Mouse (Mus musculus): ENCODE results near the gene Prokr2. TPM values are rescaled to one million over a fixed set of nuclear protein-coding genes. Genes with fewer than 3 reads are reported as not detected.

Prokr2 gene
- polyA plus RNA-seq, 1 experiment from 2014 or later = 3.0 TPM

DNA sequence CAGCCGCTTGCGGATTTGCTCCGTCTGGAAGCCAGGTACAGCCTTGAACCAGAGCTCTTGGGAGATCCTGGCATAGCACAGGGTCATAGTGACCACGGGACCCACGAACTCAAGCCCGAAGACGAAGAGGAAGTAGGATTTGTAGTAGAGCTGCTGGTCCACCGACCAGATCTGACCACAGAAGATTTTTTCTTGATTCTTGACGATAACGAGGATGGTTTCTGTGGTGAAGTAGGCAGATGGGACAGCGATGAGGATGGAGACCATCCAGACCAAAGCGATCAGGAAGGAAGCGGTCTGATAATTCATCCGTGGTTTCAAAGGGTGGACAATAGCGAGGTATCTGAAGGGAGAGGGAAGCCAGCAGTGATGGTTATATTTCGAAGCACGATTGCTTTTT is 11.5 kb downstream of the Prokr2 start:
- Histone ChIP-seq H3K4me1 (ENCODE audit: control insufficient read depth, insufficient read depth, low read length) (no peaks in the 10 kb centered on the region), H3K36me3 (ENCODE audit: control insufficient read depth, insufficient read depth, low read length) (no peaks in the 10 kb centered on the region), H3K27ac (ENCODE audit: low read depth, low read length) (no peak overlapping the region), H3K27me3 (ENCODE audit: control insufficient read depth, insufficient read depth, low read length) (no peaks in the 10 kb centered on the region), H3K9me3 (ENCODE audit: control insufficient read depth, low read length) (no peaks in the 10 kb centered on the region), H3K9ac (replicated peaks; ENCODE audit: low read depth, low read length) (no peak overlapping the region), H3K4me3 (ENCODE audit: low read depth, low read length) (no peak overlapping the region), H3K4me2 (ENCODE audit: low read depth, low read length) (no peak overlapping the region)
- no peak for ATAC-seq (ENCODE audit: low read depth)
- WGBS = 91% methylated on average over 17 of the region's 17 CpGs

DNA sequence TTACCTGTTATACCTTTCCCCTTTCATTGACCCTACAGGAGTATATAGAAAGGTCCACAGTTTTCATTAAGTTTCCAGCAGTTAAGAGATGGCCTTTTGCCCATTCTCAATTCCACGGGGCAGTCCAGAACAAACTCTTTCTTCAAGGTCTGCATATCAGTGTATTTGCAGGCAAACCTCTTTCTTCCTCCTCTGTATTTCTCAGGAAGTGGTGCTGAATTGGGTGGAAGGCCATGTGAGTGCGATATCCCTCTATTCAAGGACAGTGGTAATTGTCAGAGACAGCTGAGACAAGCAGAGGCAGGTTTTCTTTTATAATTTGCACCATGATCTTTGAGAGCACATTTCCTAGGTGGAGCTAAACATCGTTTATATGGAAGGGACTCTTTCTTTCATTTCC is 16.8 kb downstream of the Prokr2 start:
- Histone ChIP-seq H3K9me3 (ENCODE audit: control insufficient read depth, low read length) (no peaks in the 10 kb centered on the region), H3K27me3 (ENCODE audit: control insufficient read depth, insufficient read depth, low read length) (no peaks in the 10 kb centered on the region), H3K4me2 (ENCODE audit: low read depth, low read length) (no peak overlapping the region), H3K9ac (replicated peaks; ENCODE audit: low read depth, low read length) (no peak overlapping the region), H3K27ac (ENCODE audit: low read depth, low read length) (no peak overlapping the region), H3K36me3 (ENCODE audit: control insufficient read depth, insufficient read depth, low read length) (no peaks in the 10 kb centered on the region), H3K4me1 (ENCODE audit: control insufficient read depth, insufficient read depth, low read length) (no peaks in the 10 kb centered on the region), H3K4me3 (ENCODE audit: low read depth, low read length) (no peak overlapping the region)
- ATAC-seq (ENCODE audit: low read depth) = no peak
- WGBS = 92% methylated on average over 3 of the region's 3 CpGs

DNA sequence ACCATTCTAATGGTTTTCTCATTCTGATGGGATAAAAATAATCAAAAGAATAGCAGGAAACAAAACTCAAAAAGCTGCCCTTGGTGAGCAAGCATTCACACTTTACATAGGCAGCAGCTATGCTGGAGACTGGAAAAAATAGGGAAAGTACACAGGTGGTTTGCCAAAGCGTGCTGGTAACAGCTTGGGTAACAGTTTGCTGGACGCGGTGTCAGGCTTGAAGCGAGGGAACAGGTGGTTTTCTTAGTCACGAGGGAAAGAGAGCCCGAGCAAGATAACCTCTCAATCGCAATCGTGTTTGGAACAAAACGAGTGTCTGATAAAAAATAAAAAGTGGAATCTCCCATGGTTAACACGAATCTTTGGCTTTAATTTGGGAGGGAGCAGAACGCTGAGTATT is 41.4 kb downstream of the Prokr2 start:
- no peaks in the 10 kb centered on the region for H3K9me3 ChIP-seq (ENCODE audit: control insufficient read depth, low read length)
- H3K9ac ChIP-seq (replicated peaks; ENCODE audit: low read depth, low read length) = no peak overlapping the region
- no peaks in the 10 kb centered on the region for H3K27me3 ChIP-seq (ENCODE audit: control insufficient read depth, insufficient read depth, low read length)
- no peaks in the 10 kb centered on the region for H3K4me1 ChIP-seq (ENCODE audit: control insufficient read depth, insufficient read depth, low read length)
- WGBS = 91% methylated on average over 11 of the region's 11 CpGs
- H3K4me3 ChIP-seq (ENCODE audit: low read depth, low read length) = no peak overlapping the region
- H3K4me2 ChIP-seq (ENCODE audit: low read depth, low read length) = no peak overlapping the region
- H3K36me3 ChIP-seq (ENCODE audit: control insufficient read depth, insufficient read depth, low read length) = no peaks in the 10 kb centered on the region
- H3K27ac ChIP-seq (ENCODE audit: low read depth, low read length) = no peak overlapping the region
- no peak for ATAC-seq (ENCODE audit: low read depth)

DNA sequence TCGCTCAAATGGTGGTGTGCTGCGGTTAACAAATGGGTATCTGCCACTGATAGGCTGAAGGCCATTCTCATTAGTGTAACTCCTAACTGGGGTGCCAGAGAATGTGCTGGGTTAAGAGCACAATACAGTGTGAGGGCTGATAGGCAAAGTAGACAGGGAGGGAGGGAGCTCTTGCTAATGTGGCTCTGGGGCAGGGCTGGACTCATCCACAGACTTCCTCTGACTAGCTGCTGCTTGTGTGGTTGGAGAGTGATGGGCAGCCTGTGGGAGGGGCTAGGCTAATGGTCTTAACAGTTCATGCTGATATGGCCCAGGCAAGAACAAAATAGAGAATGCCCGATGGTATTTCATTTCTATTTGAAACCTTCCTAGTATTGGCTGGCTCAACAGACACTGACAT is 44.0 kb downstream of the Prokr2 start:
- H3K27me3 ChIP-seq (ENCODE audit: control insufficient read depth, insufficient read depth, low read length) = no peaks in the 10 kb centered on the region
- 94% methylated on average over 3 of the region's 3 CpGs for WGBS

DNA sequence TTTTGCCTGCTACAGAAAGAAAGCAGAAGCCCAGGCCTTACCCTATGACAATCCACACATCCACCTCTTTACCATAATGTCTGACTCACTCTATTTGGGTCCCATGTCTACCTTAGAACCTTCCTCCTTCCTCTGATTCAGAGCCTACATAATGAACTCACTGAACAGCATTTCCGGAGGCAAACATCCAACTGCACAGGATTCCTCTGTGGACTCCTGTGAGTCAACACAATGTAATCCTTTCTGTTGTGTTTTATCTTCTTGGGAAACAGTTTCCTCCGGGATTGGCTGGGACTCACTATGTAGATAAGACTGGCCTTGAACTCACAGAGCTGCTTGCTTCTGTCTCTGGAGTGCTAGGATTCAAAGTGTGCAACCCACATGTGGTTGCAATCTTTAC is 44.9 kb downstream of the Prokr2 start:
- H3K27ac ChIP-seq (ENCODE audit: low read depth, low read length) = no peak overlapping the region
- H3K36me3 ChIP-seq (ENCODE audit: control insufficient read depth, insufficient read depth, low read length) = no peaks in the 10 kb centered on the region
- no peaks in the 10 kb centered on the region for H3K4me1 ChIP-seq (ENCODE audit: control insufficient read depth, insufficient read depth, low read length)
- WGBS = 83% methylated on average over 2 of the region's 2 CpGs
- no peaks in the 10 kb centered on the region for H3K27me3 ChIP-seq (ENCODE audit: control insufficient read depth, insufficient read depth, low read length)
- no peak overlapping the region for H3K9ac ChIP-seq (replicated peaks; ENCODE audit: low read depth, low read length)
- H3K4me3 ChIP-seq (ENCODE audit: low read depth, low read length) = no peak overlapping the region
- H3K4me2 ChIP-seq (ENCODE audit: low read depth, low read length) = no peak overlapping the region
- no peaks in the 10 kb centered on the region for H3K9me3 ChIP-seq (ENCODE audit: control insufficient read depth, low read length)
- no peak for ATAC-seq (ENCODE audit: low read depth)

More for the DNA sequence above, 44.0 kb downstream of the Prokr2 start:
- H3K4me2 ChIP-seq (ENCODE audit: low read depth, low read length) = no peak overlapping the region
- no peak overlapping the region for H3K9ac ChIP-seq (replicated peaks; ENCODE audit: low read depth, low read length)
- no peak overlapping the region for H3K4me3 ChIP-seq (ENCODE audit: low read depth, low read length)
- H3K9me3 ChIP-seq (ENCODE audit: control insufficient read depth, low read length) = no peaks in the 10 kb centered on the region
- H3K4me1 ChIP-seq (ENCODE audit: control insufficient read depth, insufficient read depth, low read length) = no peaks in the 10 kb centered on the region
- no peak for ATAC-seq (ENCODE audit: low read depth)
- no peaks in the 10 kb centered on the region for H3K36me3 ChIP-seq (ENCODE audit: control insufficient read depth, insufficient read depth, low read length)
- H3K27ac ChIP-seq (ENCODE audit: low read depth, low read length) = no peak overlapping the region

DNA sequence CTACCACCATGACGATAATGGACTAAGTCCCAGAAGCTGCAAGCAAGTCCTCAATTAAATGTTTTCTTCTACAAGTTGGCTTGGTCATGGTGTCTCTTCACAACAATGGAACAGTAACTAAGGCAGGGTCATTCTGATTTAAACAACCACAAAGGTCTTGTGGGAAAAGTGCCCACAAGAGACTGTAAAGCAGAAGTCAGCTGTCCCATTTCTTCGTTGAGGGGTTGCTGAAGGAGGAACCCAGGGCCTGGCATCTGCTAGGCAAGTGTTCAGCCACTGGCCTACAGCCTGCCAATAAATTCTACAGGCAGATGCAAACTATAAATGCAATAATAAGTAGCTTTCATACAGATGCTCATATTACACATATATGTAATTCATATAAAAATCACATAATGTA is 48.0 kb downstream of the Prokr2 start:
- ATAC-seq (ENCODE audit: low read depth) = no peak
- no peaks in the 10 kb centered on the region for H3K4me1 ChIP-seq (ENCODE audit: control insufficient read depth, insufficient read depth, low read length)
- no peaks in the 10 kb centered on the region for H3K9me3 ChIP-seq (ENCODE audit: control insufficient read depth, low read length)
- H3K27ac ChIP-seq (ENCODE audit: low read depth, low read length) = no peak overlapping the region
- no peaks in the 10 kb centered on the region for H3K27me3 ChIP-seq (ENCODE audit: control insufficient read depth, insufficient read depth, low read length)
- H3K36me3 ChIP-seq (ENCODE audit: control insufficient read depth, insufficient read depth, low read length) = no peaks in the 10 kb centered on the region
- no peak overlapping the region for H3K9ac ChIP-seq (replicated peaks; ENCODE audit: low read depth, low read length)
- 78% methylated on average over 2 of the region's 2 CpGs for WGBS
- H3K4me3 ChIP-seq (ENCODE audit: low read depth, low read length) = no peak overlapping the region
- no peak overlapping the region for H3K4me2 ChIP-seq (ENCODE audit: low read depth, low read length)

DNA sequence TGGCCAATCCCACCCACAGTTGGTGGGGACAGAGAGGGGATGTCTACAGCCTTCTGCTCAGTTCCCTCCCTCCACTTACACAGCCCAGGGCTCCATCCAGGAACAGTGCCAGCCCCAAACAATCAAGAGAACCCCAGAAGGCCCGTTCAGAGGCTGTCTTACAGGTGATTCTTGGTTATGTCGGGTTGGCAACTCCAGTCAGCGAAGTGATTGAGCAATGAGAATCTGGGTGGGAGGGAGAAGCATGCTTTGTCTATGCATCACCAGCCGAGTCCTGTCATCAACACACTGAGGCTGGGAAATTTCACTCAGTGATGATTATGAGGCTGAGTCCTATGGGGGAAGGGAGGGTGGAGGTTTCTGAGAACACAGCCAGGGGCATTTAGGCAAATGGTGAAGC is 61.7 kb downstream of the Prokr2 start:
- Histone ChIP-seq H3K27ac (ENCODE audit: low read depth, low read length) (no peak overlapping the region), H3K9ac (replicated peaks; ENCODE audit: low read depth, low read length) (no peak overlapping the region), H3K4me2 (ENCODE audit: low read depth, low read length) (no peak overlapping the region), H3K4me1 (ENCODE audit: control insufficient read depth, insufficient read depth, low read length) (no peaks in the 10 kb centered on the region), H3K27me3 (ENCODE audit: control insufficient read depth, insufficient read depth, low read length) (no peaks in the 10 kb centered on the region), H3K9me3 (ENCODE audit: control insufficient read depth, low read length) (no peaks in the 10 kb centered on the region), H3K36me3 (ENCODE audit: control insufficient read depth, insufficient read depth, low read length) (no peaks in the 10 kb centered on the region), H3K4me3 (ENCODE audit: low read depth, low read length) (no peak overlapping the region)
- ATAC-seq (ENCODE audit: low read depth) = no peak
- WGBS = 70% methylated on average over 4 of the region's 4 CpGs

DNA sequence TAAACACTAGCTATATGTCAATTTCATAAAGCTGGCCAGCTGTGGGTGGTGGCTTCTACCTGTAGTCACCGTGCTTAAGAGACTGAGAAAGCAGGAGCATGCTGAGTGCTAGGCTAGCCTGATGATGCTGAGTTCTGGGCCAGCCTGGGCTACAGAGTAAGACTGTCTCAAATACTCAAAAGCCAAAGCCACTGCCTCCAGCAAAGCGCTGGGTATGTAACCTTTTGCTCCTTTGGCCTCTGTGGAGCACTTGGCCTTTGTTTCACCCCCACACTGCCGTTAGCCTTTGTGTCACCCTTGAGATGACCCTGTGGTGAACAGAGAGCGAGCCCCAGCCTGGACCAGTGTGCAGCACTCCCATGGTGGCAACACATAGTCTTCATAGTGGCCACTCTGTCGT is 64.7 kb downstream of the Prokr2 start:
- Histone ChIP-seq H3K4me1 (ENCODE audit: control insufficient read depth, insufficient read depth, low read length) (no peaks in the 10 kb centered on the region), H3K9me3 (ENCODE audit: control insufficient read depth, low read length) (no peaks in the 10 kb centered on the region), H3K4me3 (ENCODE audit: low read depth, low read length) (no peak overlapping the region), H3K27ac (ENCODE audit: low read depth, low read length) (no peak overlapping the region), H3K4me2 (ENCODE audit: low read depth, low read length) (no peak overlapping the region), H3K27me3 (ENCODE audit: control insufficient read depth, insufficient read depth, low read length) (no peaks in the 10 kb centered on the region), H3K9ac (replicated peaks; ENCODE audit: low read depth, low read length) (no peak overlapping the region), H3K36me3 (ENCODE audit: control insufficient read depth, insufficient read depth, low read length) (no peaks in the 10 kb centered on the region)
- WGBS = 67% methylated on average over 5 of the region's 5 CpGs
- no peak for ATAC-seq (ENCODE audit: low read depth)

DNA sequence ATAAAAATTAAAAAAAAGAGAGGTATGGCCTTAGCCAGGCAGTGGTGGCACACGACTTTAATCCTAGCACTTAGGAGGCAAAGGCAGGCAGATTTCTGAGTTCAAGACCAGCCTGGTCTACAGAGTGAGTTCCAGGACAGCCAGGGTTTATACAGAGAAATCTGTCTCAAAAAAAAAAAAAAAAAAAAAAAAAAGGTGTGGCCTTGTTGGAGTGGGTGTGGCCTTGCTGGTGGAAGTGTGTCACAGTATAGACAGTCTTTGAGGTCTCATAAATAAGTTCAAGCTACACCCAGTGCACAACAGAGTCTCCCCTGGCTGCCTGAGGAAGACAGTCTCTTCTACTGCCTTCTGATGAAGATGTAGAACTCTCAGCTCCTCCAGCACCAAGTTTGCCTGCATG is 68.1 kb downstream of the Prokr2 start:
- H3K27me3 ChIP-seq (ENCODE audit: control insufficient read depth, insufficient read depth, low read length) = no peaks in the 10 kb centered on the region
- no peak overlapping the region for H3K27ac ChIP-seq (ENCODE audit: low read depth, low read length)
- no peak overlapping the region for H3K4me3 ChIP-seq (ENCODE audit: low read depth, low read length)
- 77% methylated on average over 1 of the region's 1 CpGs for whole genome bisulfite sequencing
- H3K9ac ChIP-seq (replicated peaks; ENCODE audit: low read depth, low read length) = no peak overlapping the region
- H3K4me1 ChIP-seq (ENCODE audit: control insufficient read depth, insufficient read depth, low read length) = no peaks in the 10 kb centered on the region
- no peak overlapping the region for H3K4me2 ChIP-seq (ENCODE audit: low read depth, low read length)
- no peaks in the 10 kb centered on the region for H3K36me3 ChIP-seq (ENCODE audit: control insufficient read depth, insufficient read depth, low read length)
- no peaks in the 10 kb centered on the region for H3K9me3 ChIP-seq (ENCODE audit: control insufficient read depth, low read length)
- ATAC-seq (ENCODE audit: low read depth) = no peak

Data from neural tube, embryonic 14.5 days (tissue).